Mouse (Mus musculus): ENCODE measurements around the gene Fbxl16.

DNA sequence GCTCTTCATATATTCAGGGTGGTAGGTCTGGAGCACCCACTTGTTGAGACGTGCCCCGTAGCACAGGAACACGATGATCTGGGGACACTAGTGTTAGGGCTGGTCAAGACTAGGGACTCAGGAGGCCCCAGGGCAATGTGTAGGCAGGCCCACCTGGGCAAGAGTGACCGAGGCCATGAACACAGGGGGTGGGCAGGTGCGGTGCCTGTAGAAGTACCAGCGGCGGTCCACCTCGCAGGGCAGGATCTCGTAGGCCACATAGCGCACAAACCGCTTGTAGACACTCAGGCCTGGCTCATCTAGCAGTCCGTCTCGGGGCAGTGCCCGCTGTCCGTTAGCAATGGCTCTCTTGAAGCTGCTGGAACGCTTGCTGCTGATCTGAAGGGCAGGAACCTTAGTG lies 26.9 kb downstream of the Fbxl16 start:
- TF ChIP-seq CTCF (conservative IDR thresholded peaks at IDR 0.05; ENCODE audit: insufficient read depth, insufficient read length, low read depth, low read length) = no peak
- no peak for TF ChIP-seq POLR2A (IDR thresholded peaks at IDR 0.05; ENCODE audit: low read depth, low read length)

Data from kidney, adult 2 months (tissue).